ENCODE assay signal across 15 mouse cellular contexts in genomic region chr13:95956327-95956781, GRCm38 (mm10).
DNase-seq lines count a peak whose midpoint lies in the region; ATAC-seq lines count a peak whose summit lies in the region.
"Had no signal": no experiment of that assay in that cellular context is flagged by ENCODE, and none has a peak within 500 bp of the region (broad histone marks: within the 10 kb centered on the region; RNA-seq: fewer than 3 reads in every experiment).

No protein-coding gene starts in this region.

- peak; percentile 66 for DNase-seq in thymus, postnatal 25 days
- DNase-seq in layer of hippocampus, postnatal 36 days = no peak
- no peak for DNase-seq in layer of hippocampus, adult 8-10 months (ENCODE audit: low spot score in 2 of 2)
- DNase-seq in cerebellum, postnatal 10 days = no peak
- DNase-seq: adrenal gland, adult 8-10 months; cerebellum, adult 18-20 months; gastrocnemius, postnatal 36 days; right cerebral cortex, adult 18-20 months had no signal

- ATAC-seq in CD4-positive, CD25-positive, alpha-beta regulatory T cell, adult 4 months = peak; percentile 61
- ATAC-seq in activated CD4-positive, CD25-positive, alpha-beta regulatory T cell, adult 4 months = peak; percentile 51
- peak; percentile 47 for ATAC-seq in megakaryocyte-erythroid progenitor cell, adult 5-6 weeks (replicated peaks; ENCODE audit: low FRiP score, low TSS enrichment, poor library complexity, severe bottlenecking)
- ATAC-seq: forebrain, embryonic 16.5 days; intestine, embryonic 15.5 days; midbrain, embryonic 16.5 days; Patski had no signal
